Mouse (Mus musculus): ENCODE measurements around the gene Wwox. TPM values are rescaled to one million over a fixed set of nuclear protein-coding genes. Genes with fewer than 3 reads are reported as not detected.

The Wwox gene
- total RNA-seq, 1 experiment: 12.5 TPM

GRCm38 (mm10) chr8:114746373-114746772, 306.9 kb downstream of the Wwox start:
- no peaks in the 10 kb centered on the region for H3K36me3 ChIP-seq (ENCODE audit: control insufficient read depth, insufficient read depth, low read length, poor library complexity, severe bottlenecking)
- H3K9me3 ChIP-seq (ENCODE audit: control insufficient read depth, insufficient read depth, low read depth, low read length): no peaks in the 10 kb centered on the region
- no peak overlapping the region for H3K4me3 ChIP-seq (ENCODE audit: insufficient read depth in 1 of 2, low read depth in 1 of 2, low read length in 2 of 2, poor library complexity in 1 of 2, severe bottlenecking in 1 of 2)
- in situ Hi-C loops (cut with MboI; ENCODE audit: low sequenced_read_pairs in 2 of 2, unreplicated experiment in 2 of 2): no loop called here
- no peak overlapping the region for H3K9ac ChIP-seq (ENCODE audit: insufficient read depth, low read depth, low read length, poor library complexity, severe bottlenecking)
- no peak overlapping the region for H3K27ac ChIP-seq (ENCODE audit: insufficient read depth, low read depth, low read length, poor library complexity, severe bottlenecking)
- no peaks in the 10 kb centered on the region for H3K4me1 ChIP-seq (ENCODE audit: control insufficient read depth in 2 of 2, insufficient read depth in 2 of 2, low read length in 2 of 2, poor library complexity in 1 of 2)
- TF ChIP-seq ZNF384 (IDR thresholded peaks at IDR 0.05; ENCODE audit: low read depth, low read length) (no peak), MAFK (IDR thresholded peaks at IDR 0.05; ENCODE audit: insufficient read depth, low read depth, low read length) (no peak), ZC3H11A (IDR thresholded peaks at IDR 0.05; ENCODE audit: borderline replicate concordance, low read depth, low read length) (no peak)
- peak; percentile 11 for DNase-seq (ENCODE audit: low read depth, low spot score)

- no peak for TF ChIP-seq ZNF384 (IDR thresholded peaks at IDR 0.05; ENCODE audit: low read depth, low read length)
- TF ChIP-seq MAFK (IDR thresholded peaks at IDR 0.05; ENCODE audit: insufficient read depth, low read depth, low read length): no peak; the same call in 1 of the 2 replicates
- no peak for TF ChIP-seq ZC3H11A (IDR thresholded peaks at IDR 0.05; ENCODE audit: borderline replicate concordance, low read depth, low read length)
- TF ChIP-seq CHD2 (IDR thresholded peaks at IDR 0.05; ENCODE audit: low read depth, low read length): no peak
- TF ChIP-seq HCFC1 (IDR thresholded peaks at IDR 0.05; ENCODE audit: borderline replicate concordance, insufficient read depth, low read length): no peak
- Histone ChIP-seq H3K9ac (ENCODE audit: insufficient read depth, low read depth, low read length, poor library complexity, severe bottlenecking) (no peak overlapping the region), H3K9me3 (ENCODE audit: control insufficient read depth, insufficient read depth, low read depth, low read length) (no peaks in the 10 kb centered on the region), H3K27ac (ENCODE audit: insufficient read depth, low read depth, low read length, poor library complexity, severe bottlenecking) (no peak overlapping the region), H3K4me3 (ENCODE audit: insufficient read depth in 1 of 2, low read depth in 1 of 2, low read length in 2 of 2, poor library complexity in 1 of 2, severe bottlenecking in 1 of 2) (no peak overlapping the region), H3K36me3 (ENCODE audit: control insufficient read depth, insufficient read depth, low read length, poor library complexity, severe bottlenecking) (no peaks in the 10 kb centered on the region), H3K4me1 (ENCODE audit: control insufficient read depth in 2 of 2, insufficient read depth in 2 of 2, low read length in 2 of 2, poor library complexity in 1 of 2) (no peaks in the 10 kb centered on the region)
- in situ Hi-C loops (cut with MboI; ENCODE audit: low sequenced_read_pairs in 2 of 2, unreplicated experiment in 2 of 2): no loop called here
- DNase-seq (ENCODE audit: low read depth, low spot score): peak; percentile 21
These were observed 312.1 kb downstream of the Wwox start for GRCm38 (mm10) chr8:114751376-114752135.

GRCm38 (mm10) chr8:114759621-114760020, 320.2 kb downstream of the Wwox start:
- Histone ChIP-seq H3K9ac (ENCODE audit: insufficient read depth, low read depth, low read length, poor library complexity, severe bottlenecking) (no peak overlapping the region), H3K9me3 (ENCODE audit: control insufficient read depth, insufficient read depth, low read depth, low read length) (no peaks in the 10 kb centered on the region), H3K4me1 (ENCODE audit: control insufficient read depth in 2 of 2, insufficient read depth in 2 of 2, low read length in 2 of 2, poor library complexity in 1 of 2) (no peaks in the 10 kb centered on the region), H3K27ac (ENCODE audit: insufficient read depth, low read depth, low read length, poor library complexity, severe bottlenecking) (no peak overlapping the region), H3K4me3 (ENCODE audit: insufficient read depth in 1 of 2, low read depth in 1 of 2, low read length in 2 of 2, poor library complexity in 1 of 2, severe bottlenecking in 1 of 2) (no peak overlapping the region), H3K36me3 (ENCODE audit: control insufficient read depth, insufficient read depth, low read length, poor library complexity, severe bottlenecking) (no peaks in the 10 kb centered on the region)
- in situ Hi-C loops (cut with MboI; ENCODE audit: low sequenced_read_pairs in 2 of 2, unreplicated experiment in 2 of 2): no loop called here
- no peak for DNase-seq (ENCODE audit: low read depth, low spot score)
- TF ChIP-seq CHD2 (IDR thresholded peaks at IDR 0.05; ENCODE audit: low read depth, low read length): no peak
- no peak for TF ChIP-seq MAFK (IDR thresholded peaks at IDR 0.05; ENCODE audit: insufficient read depth, low read depth, low read length)
- TF ChIP-seq HCFC1 (IDR thresholded peaks at IDR 0.05; ENCODE audit: borderline replicate concordance, insufficient read depth, low read length): no peak
- TF ChIP-seq ZNF384 (IDR thresholded peaks at IDR 0.05; ENCODE audit: low read depth, low read length): no peak
- TF ChIP-seq ZC3H11A (IDR thresholded peaks at IDR 0.05; ENCODE audit: borderline replicate concordance, low read depth, low read length): no peak

GRCm38 (mm10) chr8:114768536-114768935, 329.1 kb downstream of the Wwox start:
- no peak for TF ChIP-seq MAFK (IDR thresholded peaks at IDR 0.05; ENCODE audit: insufficient read depth, low read depth, low read length)
- no peak for TF ChIP-seq ZNF384 (IDR thresholded peaks at IDR 0.05; ENCODE audit: low read depth, low read length)
- no peak for TF ChIP-seq ZC3H11A (IDR thresholded peaks at IDR 0.05; ENCODE audit: borderline replicate concordance, low read depth, low read length)
- TF ChIP-seq HCFC1 (IDR thresholded peaks at IDR 0.05; ENCODE audit: borderline replicate concordance, insufficient read depth, low read length): no peak
- TF ChIP-seq CHD2 (IDR thresholded peaks at IDR 0.05; ENCODE audit: low read depth, low read length): no peak
- DNase-seq (ENCODE audit: low read depth, low spot score): no peak
- H3K9ac ChIP-seq (ENCODE audit: insufficient read depth, low read depth, low read length, poor library complexity, severe bottlenecking): no peak overlapping the region
- H3K4me3 ChIP-seq (ENCODE audit: insufficient read depth in 1 of 2, low read depth in 1 of 2, low read length in 2 of 2, poor library complexity in 1 of 2, severe bottlenecking in 1 of 2): no peak overlapping the region
- H3K27ac ChIP-seq (ENCODE audit: insufficient read depth, low read depth, low read length, poor library complexity, severe bottlenecking): no peak overlapping the region
- no peaks in the 10 kb centered on the region for H3K36me3 ChIP-seq (ENCODE audit: control insufficient read depth, insufficient read depth, low read length, poor library complexity, severe bottlenecking)
- H3K9me3 ChIP-seq (ENCODE audit: control insufficient read depth, insufficient read depth, low read depth, low read length): no peaks in the 10 kb centered on the region
- in situ Hi-C loops (cut with MboI; ENCODE audit: low sequenced_read_pairs in 2 of 2, unreplicated experiment in 2 of 2): no loop called here
- H3K4me1 ChIP-seq (ENCODE audit: control insufficient read depth in 2 of 2, insufficient read depth in 2 of 2, low read length in 2 of 2, poor library complexity in 1 of 2): no peaks in the 10 kb centered on the region

Data from ES-E14 (cell line).